Mouse (Mus musculus) neutrophil, adult 5-6 weeks (primary cell): Measurements from ENCODE around the gene Dazap2. TPM values are rescaled to one million over a fixed set of nuclear protein-coding genes. Genes with fewer than 3 reads are reported as not detected.

ENCODE experiments used
- ATAC-seq: fragments of 151-379, 151-347 bp; 2 replicates; pipeline ENCODE4 v1.8.0; 2017; ENCODE audit warnings: mild to moderate bottlenecking, moderate TSS enrichment; ENCODE audit not compliant: insufficient number of reproducible peaks, poor library complexity, low FRiP score, severe bottlenecking; ENCODE audit errors: extremely low read depth
- total RNA-seq: library from RNA; stranded (forward); fragments of 200-1000 nt; gene quantifications from 2 replicates; pipeline ENCODE4 v1.2.3, GENCODE M21; 2017

Gene Dazap2
- total RNA-seq, 1 experiment from 2014 or later: 376 TPM

DNA sequence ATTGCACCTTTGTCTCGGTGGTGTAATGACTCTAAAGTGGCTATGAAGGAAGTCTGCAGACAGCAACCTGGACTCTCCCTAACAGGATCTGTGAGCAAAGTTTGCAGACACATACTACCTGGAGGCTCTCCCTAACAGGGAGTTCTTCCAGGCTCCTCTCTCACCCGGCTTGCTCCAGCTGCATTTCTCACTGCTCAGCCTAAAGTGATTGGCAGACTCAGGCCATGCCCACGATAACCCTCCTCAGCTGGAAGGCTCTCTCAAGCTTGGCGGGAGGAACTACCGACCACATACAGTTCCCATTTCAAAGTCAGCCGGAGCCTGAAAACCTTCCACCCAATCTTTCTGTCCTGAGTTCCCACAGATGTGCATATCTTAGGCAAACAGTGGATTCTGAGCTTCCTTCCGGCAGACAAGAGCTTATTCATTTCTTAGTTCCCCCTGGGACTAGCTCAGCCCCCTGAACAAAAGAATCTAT is 51.1 kb downstream of the Dazap2 start:
- no peak for ATAC-seq

- no peak for ATAC-seq
Observed at GRCm38 (mm10) chr15:100666851-100667250, 51.7 kb downstream of the Dazap2 start.

DNA sequence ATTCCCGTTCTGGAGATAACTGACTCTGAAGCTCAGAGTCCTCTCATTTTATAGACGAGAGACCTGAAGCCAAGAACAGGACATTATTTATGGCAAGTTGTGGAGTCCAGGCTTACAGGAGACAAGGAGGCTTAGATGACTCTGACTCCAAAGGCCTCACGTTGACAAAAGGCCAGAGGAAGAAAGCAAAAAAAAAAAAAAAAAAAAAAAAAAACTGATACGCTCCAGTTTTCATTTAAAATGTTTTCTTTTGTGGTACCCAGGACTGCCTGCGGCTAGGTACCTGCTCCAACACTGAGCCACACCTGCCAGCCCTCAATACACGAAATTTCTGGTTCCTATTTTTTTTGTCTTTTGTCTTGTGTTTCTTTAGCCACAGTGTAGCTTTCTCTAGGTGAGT is 52.3 kb downstream of the Dazap2 start:
- ATAC-seq: no peak

- ATAC-seq: no peak
Observed at GRCm38 (mm10) chr15:100667871-100668545, 52.9 kb downstream of the Dazap2 start.

GRCm38 (mm10) chr15:100669337-100669736 is 54.2 kb downstream of the Dazap2 start, which contains the start of gene Bin2:
TSS of gene Bin2 (minus strand) at chr15:100669553.
- ATAC-seq: peak; percentile 66

- ATAC-seq: no peak
Observed at GRCm38 (mm10) chr15:100670004-100670403, 54.9 kb downstream of the Dazap2 start.

Other genes with a start within 250 kb of the Dazap2 start
- not detected in 2 replicates for gene Gm5475, start 193.2 kb upstream of the Dazap2 start, total RNA-seq
- 7.6 and 7.9 TPM in 2 replicates for gene Slc11a2, start 190.3 kb upstream of the Dazap2 start, total RNA-seq
- gene Letmd1, start 146.3 kb upstream of the Dazap2 start, total RNA-seq: 28.9 and 30.2 TPM in 2 replicates
- gene Csrnp2, start 119.9 kb upstream of the Dazap2 start, total RNA-seq: 2.9 and 3.1 TPM in 2 replicates
- gene Tfcp2, start 63.3 kb upstream of the Dazap2 start, total RNA-seq: 6.5 and 12.8 TPM in 2 replicates
- gene Pou6f1, start 15.4 kb upstream of the Dazap2 start, total RNA-seq: 16.7 and 27.8 TPM in 2 replicates
- gene Smagp, start 21.6 kb downstream of the Dazap2 start, total RNA-seq: 6.1 and 9.2 TPM in 2 replicates
- gene Bin2, start 54.2 kb downstream of the Dazap2 start, total RNA-seq: 473 and 506 TPM in 2 replicates
- gene Cela1, start 72.6 kb downstream of the Dazap2 start, total RNA-seq: 2.8 TPM in 1 of 2 replicates, not detected in the other
- 32.4 and 33.1 TPM in 2 replicates for gene Galnt6, start 114.0 kb downstream of the Dazap2 start, total RNA-seq
- gene Slc4a8, start 146.4 kb downstream of the Dazap2 start, total RNA-seq: 2.7 and 5.6 TPM in 2 replicates